Mouse (Mus musculus): ENCODE data around the gene B230307C23Rik. TPM values are rescaled to one million over a fixed set of nuclear protein-coding genes. Genes with fewer than 3 reads are reported as not detected.

The B230307C23Rik gene
- polyA plus RNA-seq (2012; rRNA removed) = 4.7 and 5.1 TPM in 2 replicates

GRCm38 (mm10) chr16:97996616-97997382, at the start of gene B230307C23Rik:
Gene B230307C23Rik, plus strand, starts transcription at chr16:97997315.

GRCm38 (mm10) chr16:97962151-97962948, 34.8 kb upstream of the B230307C23Rik start, which contains the start of the genes C2cd2 and Zbtb21:
Gene C2cd2, minus strand, starts transcription at chr16:97962598.
Gene Zbtb21, minus strand, starts transcription at chr16:97962622.

Other genes starting within 250 kb of the B230307C23Rik start
- gene Ripk4, start 233.5 kb upstream of the B230307C23Rik start, polyA plus RNA-seq (2012; rRNA removed) = 2.1 and 2.2 TPM in 2 replicates
- 3.3 and 4.1 TPM in 2 replicates for gene Prdm15, start 145.5 kb upstream of the B230307C23Rik start, polyA plus RNA-seq (2012; rRNA removed)
- 4.1 and 4.3 TPM in 2 replicates for gene C2cd2, start 34.7 kb upstream of the B230307C23Rik start, polyA plus RNA-seq (2012; rRNA removed)
- gene Zbtb21, start 34.7 kb upstream of the B230307C23Rik start, polyA plus RNA-seq (2012; rRNA removed) = 4.0 and 4.7 TPM in 2 replicates
- 2.4 and 2.6 TPM in 2 replicates for gene A630089N07Rik, start 85.1 kb downstream of the B230307C23Rik start, polyA plus RNA-seq (2012; rRNA removed)

All from liver, embryonic 18 days (tissue).